Mouse (Mus musculus) adrenal gland, adult 18-20 months (tissue): ENCODE measurements around the gene Xab2. TPM values are rescaled to one million over a fixed set of nuclear protein-coding genes. Genes with fewer than 3 reads are reported as not detected.
"Not testable (repeated sequence)": the region's sequence is repeated elsewhere in the genome, so short reads cannot be mapped to it uniquely, and the experiment has no call there.

ENCODE experiments used
- DNase-seq, 2 experiments: peaks; one replicate each; pipeline ENCODE4 v3.0.0; 2021 to 2022; ENCODE audit warnings: low spot score in 2 of 2
- total RNA-seq, 2 experiments: library from RNA; stranded (reverse); gene quantifications; 1 replicate in 1 of 2; 2 replicates in 1 of 2; pipeline ENCODE4 v1.2.3; 2021

Xab2 gene
- total RNA-seq, 2 experiments from 2014 or later: 34.1 to 39.1 TPM

DNA sequence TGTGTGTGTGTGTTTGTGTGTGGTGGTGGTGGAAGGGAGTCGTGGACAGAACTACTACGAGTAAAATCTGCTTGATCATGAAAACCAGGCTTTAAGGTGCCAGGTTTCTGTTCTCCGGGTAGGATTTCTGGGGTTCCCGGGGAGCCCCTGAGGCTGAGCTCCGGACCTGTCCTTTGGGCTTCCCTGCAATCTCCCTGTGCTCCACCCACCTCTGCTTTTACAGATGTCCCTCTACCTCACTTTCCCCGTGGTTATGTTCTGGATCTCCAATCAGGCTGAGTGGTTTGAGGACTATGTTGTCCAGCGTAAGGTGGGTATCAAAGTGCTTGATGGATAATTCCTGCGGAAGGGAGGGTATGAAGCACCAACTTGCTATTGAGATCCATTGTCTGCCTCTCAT, 1.0 kb upstream of the Xab2 start:
- no peak for DNase-seq

GRCm38 (mm10) chr8:3609816-3610150, 11.3 kb downstream of the Xab2 start:
- DNase-seq: no peak

GRCm38 (mm10) chr8:3609046-3609815, 11.9 kb downstream of the Xab2 start:
- no peak for DNase-seq

DNA sequence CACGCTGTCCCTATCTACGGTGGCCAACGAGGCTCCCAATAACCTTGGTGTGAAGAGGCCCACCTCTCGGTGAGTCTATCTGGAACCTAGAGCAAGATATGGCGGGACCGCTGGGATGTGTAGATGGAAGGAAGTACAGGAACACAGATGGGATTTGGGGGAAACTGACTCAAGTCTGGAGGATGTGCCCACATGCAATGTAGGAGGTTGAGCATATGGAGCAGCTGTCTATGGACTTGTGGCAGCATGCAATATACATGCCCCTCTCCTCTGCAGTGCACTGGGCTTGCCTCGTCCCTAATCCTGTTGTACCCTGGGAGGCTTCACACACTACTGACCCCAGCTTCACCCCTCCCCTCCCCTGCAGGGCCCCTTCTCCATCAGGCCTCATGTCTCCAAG, 13.3 kb downstream of the Xab2 start:
- no peak for DNase-seq

- no peak for DNase-seq
Measured at GRCm38 (mm10) chr8:3606593-3606992, 14.5 kb downstream of the Xab2 start.

DNA sequence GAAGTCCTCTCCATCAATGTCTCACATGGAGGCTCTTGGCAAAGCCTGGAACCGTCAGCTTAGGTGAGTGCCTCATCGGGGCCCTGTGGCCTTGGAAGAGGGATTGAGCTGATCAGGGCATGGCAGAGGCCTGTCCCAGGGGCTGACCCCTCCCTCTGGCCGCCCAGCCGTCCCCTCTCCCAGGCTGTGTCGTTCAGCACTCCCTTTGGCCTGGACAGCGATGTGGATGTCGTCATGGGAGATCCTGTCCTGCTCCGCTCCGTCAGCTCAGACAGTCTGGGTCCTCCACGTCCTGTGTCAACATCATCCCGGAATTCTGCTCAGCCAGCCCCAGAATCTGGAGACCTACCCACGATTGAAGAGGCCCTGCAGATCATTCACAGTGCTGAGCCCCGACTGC, 17.7 kb downstream of the Xab2 start:
- DNase-seq: no peak

- no peak for DNase-seq
Measured at GRCm38 (mm10) chr8:3600401-3600800, 20.7 kb downstream of the Xab2 start.

DNA sequence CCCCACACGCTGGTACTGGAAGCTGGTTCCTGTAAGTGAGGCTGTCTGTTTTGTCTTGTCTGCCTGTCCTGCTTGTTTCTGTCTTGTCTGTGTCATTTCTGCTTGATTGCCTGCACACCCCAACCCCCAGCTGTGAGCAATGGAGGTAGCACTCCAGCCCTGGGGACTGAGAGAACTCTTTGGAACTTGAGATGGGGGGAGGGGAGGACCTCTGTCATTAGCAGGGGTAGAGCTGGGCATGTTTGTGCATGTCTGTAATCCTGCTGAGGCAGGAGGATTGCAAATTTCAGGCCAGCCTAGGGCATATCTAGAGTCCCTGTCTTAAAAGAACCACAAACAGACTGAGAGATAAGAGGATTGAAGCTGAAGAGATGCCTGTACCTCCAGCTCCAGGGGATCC, 21.9 kb downstream of the Xab2 start:
- DNase-seq: no peak

DNA sequence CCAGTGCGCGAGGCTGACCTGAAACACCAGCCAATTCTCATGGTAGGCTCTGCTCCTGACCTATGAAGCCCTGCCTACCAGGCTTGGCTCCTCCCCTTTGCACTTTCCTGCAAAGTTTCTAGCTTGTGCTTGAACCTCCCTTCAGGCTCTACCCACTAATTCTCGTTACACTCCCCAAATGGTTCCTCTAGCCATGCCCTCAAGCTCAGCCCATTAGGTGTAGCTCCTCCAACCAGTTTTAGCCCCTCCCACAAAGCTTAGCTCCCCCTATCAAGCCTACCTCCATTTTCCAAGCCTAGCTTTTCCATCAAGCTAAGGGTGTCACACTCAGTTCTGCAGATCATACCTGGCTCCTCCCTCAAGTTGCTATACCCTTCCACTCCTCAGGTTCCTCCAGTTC, 23.1 kb downstream of the Xab2 start:
- no peak for DNase-seq

- no peak for DNase-seq
Measured at GRCm38 (mm10) chr8:3594466-3594865, 26.6 kb downstream of the Xab2 start.

GRCm38 (mm10) chr8:3593470-3593869, 27.6 kb downstream of the Xab2 start:
- no peak for DNase-seq

DNA sequence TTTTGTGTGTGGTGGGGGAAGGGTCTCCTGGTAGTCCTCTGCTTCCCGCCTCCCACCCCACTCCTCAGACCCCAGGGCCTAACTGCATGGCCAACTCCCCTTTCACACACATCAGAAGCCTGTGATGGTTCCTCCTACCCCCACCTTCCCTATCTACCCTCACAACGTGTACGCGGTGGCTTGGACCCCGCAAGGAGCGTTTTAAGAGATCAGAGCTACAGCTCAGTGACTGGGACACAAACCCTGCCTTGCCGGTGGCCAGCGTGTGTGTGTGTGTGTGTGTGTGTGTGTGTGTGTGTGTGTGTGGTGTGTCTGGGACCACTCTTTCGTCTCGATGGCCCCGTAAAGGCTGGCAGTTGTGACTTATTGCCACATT, 32.9 kb downstream of the Xab2 start:
- DNase-seq: no peak

- peak; percentile 43 to 49 for DNase-seq
Measured at GRCm38 (mm10) chr8:3587391-3588257, 33.5 kb downstream of the Xab2 start.

- no peak for DNase-seq
Measured at GRCm38 (mm10) chr8:3586993-3587390, 34.1 kb downstream of the Xab2 start, which contains the start of gene Camsap3. Gene Camsap3, plus strand, starts transcription at chr8:3587293.

DNA sequence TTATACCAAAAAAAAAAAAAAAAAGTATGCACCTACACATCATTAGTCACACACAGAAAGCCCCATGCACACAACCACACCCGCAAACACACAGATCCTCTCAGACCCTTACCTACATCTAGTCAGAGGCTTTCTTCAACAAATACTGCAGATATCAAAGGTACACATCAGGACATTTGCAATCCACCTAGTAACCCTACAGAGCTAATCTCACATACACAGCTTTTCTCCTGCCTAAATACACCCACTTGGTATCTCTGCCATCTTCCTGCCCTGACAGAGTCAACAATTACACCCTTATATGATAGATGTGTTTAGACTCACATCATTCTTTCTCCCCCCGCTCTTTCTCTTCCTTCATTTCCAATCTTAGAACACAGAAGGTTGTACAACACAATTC, 34.7 kb downstream of the Xab2 start:
- no peak for DNase-seq

GRCm38 (mm10) chr8:3581961-3582360, 39.2 kb downstream of the Xab2 start:
- not testable (repeated sequence) for DNase-seq

- DNase-seq: no peak
Measured at GRCm38 (mm10) chr8:3579390-3580364, 41.4 kb downstream of the Xab2 start.

DNA sequence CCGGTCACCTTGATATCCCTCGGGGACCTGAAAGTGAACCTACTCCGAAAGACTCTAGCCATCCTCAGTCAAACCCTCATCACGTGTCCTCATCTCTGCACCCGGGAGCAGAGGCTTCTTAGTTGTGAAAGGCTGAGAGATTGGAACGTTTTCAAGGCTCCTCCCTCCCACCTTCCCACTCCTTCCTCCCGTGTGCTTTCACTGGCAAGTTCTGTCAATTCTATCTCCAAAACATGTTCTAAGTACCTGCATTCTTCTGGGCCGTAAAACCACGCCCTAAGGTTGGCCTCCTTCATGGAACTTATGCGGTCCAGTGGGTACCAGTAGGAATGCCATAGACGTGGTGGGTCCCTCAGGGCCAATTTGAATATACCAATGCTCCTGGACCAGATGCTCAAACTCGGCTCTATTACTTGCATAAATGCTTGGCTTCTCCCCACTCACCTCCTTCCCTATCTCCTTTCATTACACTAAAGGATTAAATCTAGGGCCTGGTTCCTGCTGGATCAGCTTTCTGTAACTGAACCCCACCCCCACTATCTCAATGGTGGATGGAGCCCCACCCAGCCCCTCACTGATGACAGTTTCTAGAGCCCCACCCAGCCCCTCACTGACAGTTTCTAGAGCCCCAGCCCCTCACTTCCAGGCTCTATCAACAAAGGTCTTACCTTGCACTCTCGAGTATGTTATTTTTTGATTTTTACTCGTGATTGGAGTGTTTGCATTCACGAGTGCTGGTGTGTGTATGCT, 44.7 kb downstream of the Xab2 start:
- no peak for DNase-seq

DNA sequence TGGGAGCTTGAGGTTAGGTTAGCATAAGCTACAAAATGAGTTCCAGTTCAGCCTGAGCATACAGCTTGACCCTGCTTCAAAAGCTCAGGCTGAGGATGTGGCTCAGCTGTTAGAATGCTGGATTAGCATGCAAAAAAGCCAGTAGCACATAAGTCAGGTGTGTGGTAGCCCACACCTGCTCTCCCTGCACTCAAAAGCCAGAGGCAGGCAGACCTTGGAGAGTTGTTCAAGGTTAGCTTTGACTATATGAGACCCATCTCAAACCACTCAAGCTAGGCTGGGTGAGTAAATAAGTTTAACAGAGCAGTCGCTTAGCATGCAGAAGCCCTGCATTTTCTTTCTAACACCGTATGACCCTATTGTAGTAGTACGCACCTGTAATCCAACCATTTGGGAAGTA, 46.6 kb downstream of the Xab2 start:
- no peak for DNase-seq

- DNase-seq: no peak
Measured at GRCm38 (mm10) chr8:3569784-3570183, 51.3 kb downstream of the Xab2 start.

- DNase-seq: no peak
Measured at GRCm38 (mm10) chr8:3568378-3568777, 52.7 kb downstream of the Xab2 start.
